In genomic region chr16:32507407-32507806, GRCm38 (mm10) we compare ENCODE assay signal across 8 mouse cellular contexts. TPM values are rescaled to one million over a fixed set of nuclear protein-coding genes. Genes with fewer than 3 reads are reported as not detected.
DNase-seq lines count a peak whose midpoint lies in the region; ATAC-seq and TF ChIP-seq lines count a peak whose summit lies in the region.

No protein-coding gene starts in this region.

- peak; percentile 60 for ATAC-seq in midbrain, embryonic 11.5 days (ENCODE audit: low FRiP score)
- ATAC-seq in midbrain, embryonic 13.5 days = no peak
- ATAC-seq in heart, postnatal 0 days (ENCODE audit: insufficient read depth, low read depth) = no peak
- peak; percentile 4 for ATAC-seq in liver, embryonic 16.5 days (ENCODE audit: low read depth)

- H3K4me1 ChIP-seq in midbrain, embryonic 11.5 days (ENCODE audit: control insufficient read depth, insufficient read depth, low read length) = no peaks in the 10 kb centered on the region
- peaks cover 17% of the 10 kb centered on the region for H3K4me1 ChIP-seq in midbrain, embryonic 13.5 days (replicated peaks)
- H3K4me1 ChIP-seq in heart, postnatal 0 days (ENCODE audit: control insufficient read depth, insufficient read depth) = peaks cover 29% of the 10 kb centered on the region
- H3K4me1 ChIP-seq in liver, embryonic 16.5 days (ENCODE audit: control insufficient read depth, low read depth, low read length) = peaks cover 53% of the 10 kb centered on the region

- peak; percentile 95 for DNase-seq in midbrain, embryonic 11.5 days (ENCODE audit: low spot score, missing footprints)
- DNase-seq in ZHBTc4 (ENCODE audit: low read depth, low spot score) (peak; percentile 84), adipocyte (ENCODE audit: low spot score) (no peak)
- peak; percentile 77 for DNase-seq in embryo, embryonic 10.5 days (ENCODE audit: low spot score)
- no peak for DNase-seq in heart, postnatal 0 days (ENCODE audit: low spot score)
- peak; percentile 34 for DNase-seq in skeletal muscle tissue, adult 2 months (ENCODE audit: low read depth, low spot score)

- H3K9me3 ChIP-seq in midbrain, embryonic 11.5 days (ENCODE audit: control insufficient read depth, low read length) = no peaks in the 10 kb centered on the region
- H3K9me3 ChIP-seq in midbrain, embryonic 13.5 days = no peaks in the 10 kb centered on the region
- no peaks in the 10 kb centered on the region for H3K9me3 ChIP-seq in heart, postnatal 0 days (replicated peaks; ENCODE audit: control insufficient read depth, low read length)
- H3K9me3 ChIP-seq in liver, embryonic 16.5 days (replicated peaks; ENCODE audit: control insufficient read depth, low read length) = no peaks in the 10 kb centered on the region

- no peak overlapping the region for H3K4me3 ChIP-seq in midbrain, embryonic 11.5 days (ENCODE audit: low read depth, low read length)
- H3K4me3 ChIP-seq in midbrain, embryonic 13.5 days (replicated peaks) = no peak overlapping the region
- no peak overlapping the region for H3K4me3 ChIP-seq in heart, postnatal 0 days (ENCODE audit: low read depth, low read length)
- H3K4me3 ChIP-seq in liver, embryonic 16.5 days (ENCODE audit: low read depth, low read length) = peak overlapping the region; percentile 59

- no peak overlapping the region for H3K27ac ChIP-seq in midbrain, embryonic 11.5 days (ENCODE audit: low read depth, low read length)
- H3K27ac ChIP-seq in midbrain, embryonic 13.5 days = no peak overlapping the region
- no peak overlapping the region for H3K27ac ChIP-seq in heart, postnatal 0 days (ENCODE audit: low read depth)
- peak overlapping the region; percentile 100 for H3K27ac ChIP-seq in liver, embryonic 16.5 days (ENCODE audit: low read length)

- H3K4me2 ChIP-seq in midbrain, embryonic 11.5 days = no peak overlapping the region
- H3K4me2 ChIP-seq in midbrain, embryonic 13.5 days (replicated peaks) = no peak overlapping the region
- no peak overlapping the region for H3K4me2 ChIP-seq in heart, postnatal 0 days (ENCODE audit: low read depth, low read length)
- peak overlapping the region; percentile 83 for H3K4me2 ChIP-seq in liver, embryonic 16.5 days (ENCODE audit: low read depth, low read length)

- no peaks in the 10 kb centered on the region for H3K27me3 ChIP-seq in midbrain, embryonic 11.5 days (ENCODE audit: control insufficient read depth, insufficient read depth, low read length)
- peaks cover 3% of the 10 kb centered on the region; the same call in 1 of the 2 replicates for H3K27me3 ChIP-seq in midbrain, embryonic 13.5 days
- H3K27me3 ChIP-seq in heart, postnatal 0 days (ENCODE audit: control insufficient read depth, insufficient read depth, low read length) = no peaks in the 10 kb centered on the region
- no peaks in the 10 kb centered on the region; the same call in 1 of the 2 replicates for H3K27me3 ChIP-seq in liver, embryonic 16.5 days (ENCODE audit: control insufficient read depth, insufficient read depth, low read depth, low read length)

- no peak for TF ChIP-seq EP300 in heart, postnatal 0 days (IDR thresholded peaks at IDR 0.05; ENCODE audit: low read depth)

- no peaks in the 10 kb centered on the region for H3K36me3 ChIP-seq in midbrain, embryonic 11.5 days (ENCODE audit: control insufficient read depth, insufficient read depth, low read length)
- no peaks in the 10 kb centered on the region for H3K36me3 ChIP-seq in midbrain, embryonic 13.5 days
- no peaks in the 10 kb centered on the region for H3K36me3 ChIP-seq in heart, postnatal 0 days (replicated peaks; ENCODE audit: control insufficient read depth, insufficient read depth, low read length)
- no peaks in the 10 kb centered on the region for H3K36me3 ChIP-seq in liver, embryonic 16.5 days (ENCODE audit: control insufficient read depth, insufficient read depth)

- TF ChIP-seq CTCF in heart, postnatal 0 days (IDR thresholded peaks at IDR 0.05; ENCODE audit: low read depth) = peak; percentile 93

- no peak overlapping the region for H3K9ac ChIP-seq in midbrain, embryonic 11.5 days (ENCODE audit: low read length)
- H3K9ac ChIP-seq in midbrain, embryonic 13.5 days (replicated peaks) = no peak overlapping the region
- H3K9ac ChIP-seq in heart, postnatal 0 days (replicated peaks; ENCODE audit: low read depth, low read length) = no peak overlapping the region
- peak overlapping the region; percentile 83 for H3K9ac ChIP-seq in liver, embryonic 16.5 days (ENCODE audit: low read depth, low read length)

- 21% methylated on average over 9 of the region's 9 CpGs for WGBS in midbrain, embryonic 11.5 days
- WGBS in midbrain, embryonic 13.5 days = 22% methylated on average over 9 of the region's 9 CpGs
- 19% methylated on average over 9 of the region's 9 CpGs for WGBS in heart, postnatal 0 days
- 11% methylated on average over 9 of the region's 9 CpGs for WGBS in liver, embryonic 16.5 days (ENCODE audit: insufficient replicate concordance)

RNA-seq across cellular contexts. Expression of gene Zdhhc19, which starts 11.3 kb away (rescaled TPM):
- not detected in 2 replicates for polyA plus RNA-seq in midbrain, embryonic 11.5 days (2014; fragmentation: Nextera tagmentation; extraction: Ambion mirVana)
- polyA plus RNA-seq in midbrain, embryonic 13.5 days (2015; fragmentation: Nextera tagmentation; extraction: Ambion mirVana) = not detected in 2 replicates
- not detected in 2 replicates for total RNA-seq in heart, postnatal 0 days (2014; rRNA removed; ENCODE audit: low replicate concordance)
- not detected in 2 replicates for polyA plus RNA-seq in heart, postnatal 0 days (2015; fragmentation: Nextera tagmentation; extraction: Ambion mirVana)
- not detected in 2 replicates for polyA plus RNA-seq in liver, embryonic 16.5 days (2015; fragmentation: Nextera tagmentation; extraction: Ambion mirVana)

RNA-seq across cellular contexts. Expression of gene Slc51a, which starts 19.7 kb away (rescaled TPM):
- polyA plus RNA-seq in midbrain, embryonic 11.5 days (2014; fragmentation: Nextera tagmentation; extraction: Ambion mirVana) = 0.26 and 0.36 TPM in 2 replicates
- 0.27 and 0.39 TPM in 2 replicates for polyA plus RNA-seq in midbrain, embryonic 13.5 days (2015; fragmentation: Nextera tagmentation; extraction: Ambion mirVana)
- 1.7 and 2.6 TPM in 2 replicates for total RNA-seq in heart, postnatal 0 days (2014; rRNA removed; ENCODE audit: low replicate concordance)
- polyA plus RNA-seq in heart, postnatal 0 days (2015; fragmentation: Nextera tagmentation; extraction: Ambion mirVana) = 1.9 and 3.2 TPM in 2 replicates
- 0.25 and 1.3 TPM in 2 replicates for polyA plus RNA-seq in liver, embryonic 16.5 days (2015; fragmentation: Nextera tagmentation; extraction: Ambion mirVana)

Comparison
In these comparisons a context has a peak if more than half of its experiments do, and no peak if none do; other contexts are left out.
1. ATAC-seq: peak in midbrain, embryonic 11.5 days (single experiment) and liver, embryonic 16.5 days (single experiment); none in midbrain, embryonic 13.5 days (single experiment) and heart, postnatal 0 days (single experiment).
2. DNase-seq: peak in midbrain, embryonic 11.5 days (single experiment), ZHBTc4 (single experiment), embryo, embryonic 10.5 days (single experiment) and skeletal muscle tissue, adult 2 months (single experiment); none in heart, postnatal 0 days (single experiment) and adipocyte (single experiment).